Mouse (Mus musculus) hindbrain, embryonic 12.5 days (tissue): ENCODE data around the gene Aff3. TPM values are rescaled to one million over a fixed set of nuclear protein-coding genes. Genes with fewer than 3 reads are reported as not detected.

Experiments
- ATAC-seq: fragments of 200-750 bp; cut with Nextera tagmentation; 2 replicates; pipeline ENCODE4 v1.8.0; 2017; ENCODE audit warnings: moderate TSS enrichment; ENCODE audit not compliant: low FRiP score
- H3K27ac ChIP-seq: fragments of 300-500 bp; sonication (generic); 2 replicates; pipeline ENCODE4 v1.5.1; 2016; ENCODE audit warnings: mild to moderate bottlenecking
- H3K27me3 ChIP-seq: fragments of 300-500 bp; sonication (generic); 2 replicates; pipeline ENCODE4 v1.6.1; 2016; ENCODE audit warnings: mild to moderate bottlenecking
- H3K36me3 ChIP-seq: fragments of 300-500 bp; sonication (generic); 2 replicates; pipeline ENCODE4 v1.6.1; 2016; ENCODE audit warnings: mild to moderate bottlenecking
- H3K4me1 ChIP-seq: fragments of 300-500 bp; sonication (generic); 2 replicates; pipeline ENCODE4 v1.6.1; 2016
- H3K4me2 ChIP-seq: fragments of 300-500 bp; sonication (generic); replicated peaks from 2 replicates; pipeline ENCODE4 v1.6.1; 2016; ENCODE audit warnings: mild to moderate bottlenecking
- H3K4me3 ChIP-seq: fragments of 300-500 bp; sonication (generic); 2 replicates; pipeline ENCODE4 v1.5.1; 2016; ENCODE audit warnings: mild to moderate bottlenecking
- H3K9ac ChIP-seq: fragments of 300-500 bp; sonication (generic); 2 replicates; pipeline ENCODE4 v1.6.1; 2016; ENCODE audit warnings: mild to moderate bottlenecking, moderate library complexity
- H3K9me3 ChIP-seq: fragments of 300-500 bp; sonication (generic); replicated peaks from 2 replicates; pipeline ENCODE4 v1.6.1; 2016; ENCODE audit warnings: mild to moderate bottlenecking
- WGBS: fragments of 180-500 bp; shearing (Covaris S2); methylation state at CpG from one replicate; pipeline ENCODE4 v1.1.7; 2016; 5-methylcytosine and 5-hydroxymethylcytosine counted together
- polyA plus RNA-seq: library from polyadenylated mRNA; unstranded; fragments of >200 nt; fragmentation: Nextera tagmentation; extraction: Ambion mirVana; gene quantifications from 2 replicates; pipeline ENCODE4 v1.2.1, GENCODE M21; 2016

Gene Aff3
- polyA plus RNA-seq, 1 experiment from 2014 or later: 45.2 TPM

- WGBS: 65% methylated on average over 5 of the region's 5 CpGs
- Histone ChIP-seq H3K4me3 (no peak overlapping the region), H3K27ac (no peak overlapping the region)
These were observed 6.3 kb upstream of the Aff3 start for GRCm38 (mm10) chr1:38671019-38671418.

GRCm38 (mm10) chr1:38668327-38668726 is 3.6 kb upstream of the Aff3 start:
- Histone ChIP-seq H3K4me1 (no peaks in the 10 kb centered on the region), H3K36me3 (no peaks in the 10 kb centered on the region), H3K4me2 (no peak overlapping the region), H3K27ac (no peak overlapping the region), H3K9me3 (no peaks in the 10 kb centered on the region), H3K9ac (no peak overlapping the region), H3K4me3 (no peak overlapping the region), H3K27me3 (no peaks in the 10 kb centered on the region)
- no peak for ATAC-seq
- 89% methylated on average over 10 of the region's 10 CpGs for WGBS

More at GRCm38 (mm10) chr1:38671019-38671418, 6.3 kb upstream of the Aff3 start:
- no peak for ATAC-seq
- Histone ChIP-seq H3K9me3 (no peaks in the 10 kb centered on the region), H3K27me3 (no peaks in the 10 kb centered on the region), H3K4me2 (no peak overlapping the region), H3K9ac (no peak overlapping the region), H3K4me1 (no peaks in the 10 kb centered on the region), H3K36me3 (no peaks in the 10 kb centered on the region)

GRCm38 (mm10) chr1:38667892-38668291 is 3.1 kb upstream of the Aff3 start:
- Histone ChIP-seq H3K4me3 (no peak overlapping the region), H3K27ac (no peak overlapping the region), H3K4me2 (no peak overlapping the region), H3K36me3 (no peaks in the 10 kb centered on the region), H3K9me3 (no peaks in the 10 kb centered on the region), H3K27me3 (no peaks in the 10 kb centered on the region), H3K4me1 (no peaks in the 10 kb centered on the region), H3K9ac (no peak overlapping the region)
- WGBS: 82% methylated on average over 9 of the region's 9 CpGs
- ATAC-seq: no peak

GRCm38 (mm10) chr1:38666766-38667118 is 2.0 kb upstream of the Aff3 start:
- no peak for ATAC-seq
- Histone ChIP-seq H3K27ac (no peak overlapping the region), H3K4me1 (no peaks in the 10 kb centered on the region), H3K36me3 (no peaks in the 10 kb centered on the region), H3K9me3 (no peaks in the 10 kb centered on the region), H3K4me3 (no peak overlapping the region), H3K4me2 (no peak overlapping the region), H3K27me3 (no peaks in the 10 kb centered on the region), H3K9ac (no peak overlapping the region)
- 77% methylated on average over 10 of the region's 10 CpGs for WGBS

- Histone ChIP-seq H3K4me3 (no peak overlapping the region), H3K9me3 (no peaks in the 10 kb centered on the region), H3K9ac (no peak overlapping the region), H3K4me1 (no peaks in the 10 kb centered on the region), H3K4me2 (no peak overlapping the region), H3K27me3 (no peaks in the 10 kb centered on the region), H3K27ac (no peak overlapping the region), H3K36me3 (no peaks in the 10 kb centered on the region)
- ATAC-seq: no peak
- 82% methylated on average over 5 of the region's 5 CpGs for WGBS
These were observed 1.5 kb upstream of the Aff3 start for GRCm38 (mm10) chr1:38666111-38666765.

GRCm38 (mm10) chr1:38665611-38666010 is 856 bp upstream of the Aff3 start:
- Histone ChIP-seq H3K4me3 (no peak overlapping the region), H3K4me1 (no peaks in the 10 kb centered on the region), H3K36me3 (no peaks in the 10 kb centered on the region), H3K27me3 (no peaks in the 10 kb centered on the region), H3K9me3 (no peaks in the 10 kb centered on the region), H3K4me2 (no peak overlapping the region), H3K27ac (no peak overlapping the region), H3K9ac (no peak overlapping the region)
- ATAC-seq: no peak
- 81% methylated on average over 1 of the region's 1 CpGs for WGBS

- Histone ChIP-seq H3K4me3 (no peak overlapping the region), H3K27me3 (no peaks in the 10 kb centered on the region), H3K36me3 (no peaks in the 10 kb centered on the region), H3K9me3 (no peaks in the 10 kb centered on the region), H3K4me2 (no peak overlapping the region), H3K27ac (no peak overlapping the region), H3K9ac (no peak overlapping the region), H3K4me1 (no peaks in the 10 kb centered on the region)
- WGBS: 90% methylated on average over 4 of the region's 4 CpGs
- ATAC-seq: no peak
These were observed 494 bp downstream of the Aff3 start for GRCm38 (mm10) chr1:38664261-38664660.

- WGBS: 87% methylated on average over 3 of the region's 3 CpGs
- ATAC-seq: no peak
- H3K4me2 ChIP-seq: no peak overlapping the region
- no peaks in the 10 kb centered on the region for H3K27me3 ChIP-seq
- no peaks in the 10 kb centered on the region for H3K4me1 ChIP-seq
- no peak overlapping the region for H3K9ac ChIP-seq
- H3K4me3 ChIP-seq: no peak overlapping the region
- H3K9me3 ChIP-seq: no peaks in the 10 kb centered on the region
- no peaks in the 10 kb centered on the region for H3K36me3 ChIP-seq
- no peak overlapping the region for H3K27ac ChIP-seq
These were observed 2.0 kb downstream of the Aff3 start for GRCm38 (mm10) chr1:38662616-38663193.

- Histone ChIP-seq H3K9ac (no peak overlapping the region), H3K36me3 (no peaks in the 10 kb centered on the region), H3K4me2 (no peak overlapping the region), H3K27ac (no peak overlapping the region), H3K27me3 (no peaks in the 10 kb centered on the region), H3K4me1 (no peaks in the 10 kb centered on the region), H3K9me3 (no peaks in the 10 kb centered on the region), H3K4me3 (no peak overlapping the region)
- WGBS: 77% methylated on average over 4 of the region's 4 CpGs
- ATAC-seq: no peak
These were observed 5.7 kb downstream of the Aff3 start for GRCm38 (mm10) chr1:38658933-38659553.

GRCm38 (mm10) chr1:38658376-38658775 is 6.4 kb downstream of the Aff3 start:
- no peak overlapping the region for H3K4me3 ChIP-seq
- no peaks in the 10 kb centered on the region for H3K36me3 ChIP-seq
- H3K4me2 ChIP-seq: no peak overlapping the region
- no peaks in the 10 kb centered on the region for H3K9me3 ChIP-seq
- ATAC-seq: no peak
- no peak overlapping the region for H3K27ac ChIP-seq
- no peak overlapping the region for H3K9ac ChIP-seq
- no peaks in the 10 kb centered on the region for H3K27me3 ChIP-seq
- 90% methylated on average over 9 of the region's 9 CpGs for WGBS
- no peaks in the 10 kb centered on the region for H3K4me1 ChIP-seq

- Histone ChIP-seq H3K4me2 (no peak overlapping the region), H3K27me3 (no peaks in the 10 kb centered on the region), H3K9ac (no peak overlapping the region), H3K9me3 (no peaks in the 10 kb centered on the region), H3K4me1 (no peaks in the 10 kb centered on the region), H3K27ac (no peak overlapping the region), H3K4me3 (no peak overlapping the region), H3K36me3 (no peaks in the 10 kb centered on the region)
- ATAC-seq: no peak
- 71% methylated on average over 7 of the region's 7 CpGs for WGBS
These were observed 7.1 kb downstream of the Aff3 start for GRCm38 (mm10) chr1:38657606-38658005.

- ATAC-seq: no peak
- Histone ChIP-seq H3K4me1 (no peaks in the 10 kb centered on the region), H3K27ac (no peak overlapping the region), H3K27me3 (no peaks in the 10 kb centered on the region), H3K9ac (no peak overlapping the region), H3K4me2 (no peak overlapping the region), H3K36me3 (no peaks in the 10 kb centered on the region), H3K4me3 (no peak overlapping the region), H3K9me3 (no peaks in the 10 kb centered on the region)
- 93% methylated on average over 5 of the region's 5 CpGs for WGBS
These were observed 9.7 kb downstream of the Aff3 start for GRCm38 (mm10) chr1:38654981-38655540.

- Histone ChIP-seq H3K27ac (no peak overlapping the region), H3K4me1 (no peaks in the 10 kb centered on the region), H3K9me3 (no peaks in the 10 kb centered on the region), H3K9ac (no peak overlapping the region), H3K27me3 (no peaks in the 10 kb centered on the region), H3K36me3 (no peaks in the 10 kb centered on the region), H3K4me2 (no peak overlapping the region), H3K4me3 (no peak overlapping the region)
- ATAC-seq: no peak
- WGBS: 50% methylated on average over 7 of the region's 7 CpGs
These were observed 14.7 kb downstream of the Aff3 start for GRCm38 (mm10) chr1:38650031-38650430.
